Mouse (Mus musculus): Measurements from ENCODE around the gene B3glct. TPM values are rescaled to one million over a fixed set of nuclear protein-coding genes. Genes with fewer than 3 reads are reported as not detected.

The B3glct gene
- total RNA-seq, 4 experiments from 2014 or later: 27.9 to 40.0 (median 34.9) TPM

DNA sequence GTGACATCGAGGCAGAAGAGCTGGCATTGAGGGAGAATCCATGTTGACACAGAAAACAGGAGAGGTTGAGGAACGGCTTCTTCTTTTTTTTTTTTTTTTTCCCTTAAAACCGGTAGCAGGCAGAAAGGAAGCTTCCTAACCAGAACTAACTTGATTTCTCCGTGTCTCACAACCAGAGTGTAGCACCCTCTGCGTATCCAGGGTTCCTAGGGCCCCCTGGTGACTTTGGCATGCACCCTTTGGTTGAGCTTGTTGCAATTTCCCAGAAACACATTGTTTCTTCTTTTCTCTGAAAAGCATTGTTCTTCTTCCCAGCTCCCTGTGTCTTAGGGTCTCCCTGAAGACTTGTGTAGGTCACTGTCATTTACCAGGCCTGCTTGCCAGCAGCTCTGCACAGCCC is 73.8 kb downstream of the B3glct start:
- DNase-seq: no peak

DNA sequence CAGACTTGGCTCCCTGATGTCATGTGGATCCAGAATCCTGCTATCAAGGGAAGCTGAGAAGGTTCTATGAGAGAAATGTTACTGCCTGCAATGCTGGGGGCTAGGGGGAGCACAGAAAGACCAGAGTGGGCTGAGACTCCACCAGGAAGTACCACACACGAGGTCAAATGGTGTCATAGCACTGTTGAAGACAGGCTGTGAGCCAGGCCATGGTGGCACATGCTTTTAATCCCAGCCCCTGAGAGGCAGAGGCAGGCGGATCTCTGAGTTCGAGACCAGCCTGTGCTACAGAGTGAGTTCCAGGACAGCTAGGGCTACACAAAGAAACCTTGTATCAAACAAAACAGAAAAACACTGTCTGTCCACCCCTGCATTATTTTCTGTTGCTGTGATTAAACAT is 75.0 kb downstream of the B3glct start:
- DNase-seq: no peak

DNA sequence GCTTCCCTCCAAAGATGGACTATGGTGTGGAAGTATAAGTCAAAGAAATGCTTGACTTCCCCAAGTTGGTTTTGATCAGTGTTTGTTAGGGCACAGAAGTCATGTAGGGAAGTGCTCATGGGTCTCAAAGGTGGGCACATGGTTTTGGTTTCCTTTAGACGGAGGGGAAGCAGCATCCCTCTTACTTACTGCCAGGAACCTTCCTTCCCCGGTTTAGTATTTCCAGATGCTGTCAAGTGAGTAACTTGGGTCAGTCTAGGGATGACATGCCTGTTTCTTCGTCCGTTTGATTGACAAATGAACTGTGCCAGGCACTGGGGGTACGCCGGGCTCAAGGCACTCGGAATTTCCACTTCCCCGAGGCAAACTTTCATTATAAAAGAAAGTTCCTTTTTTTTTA is 89.1 kb downstream of the B3glct start:
- no peak for DNase-seq

DNA sequence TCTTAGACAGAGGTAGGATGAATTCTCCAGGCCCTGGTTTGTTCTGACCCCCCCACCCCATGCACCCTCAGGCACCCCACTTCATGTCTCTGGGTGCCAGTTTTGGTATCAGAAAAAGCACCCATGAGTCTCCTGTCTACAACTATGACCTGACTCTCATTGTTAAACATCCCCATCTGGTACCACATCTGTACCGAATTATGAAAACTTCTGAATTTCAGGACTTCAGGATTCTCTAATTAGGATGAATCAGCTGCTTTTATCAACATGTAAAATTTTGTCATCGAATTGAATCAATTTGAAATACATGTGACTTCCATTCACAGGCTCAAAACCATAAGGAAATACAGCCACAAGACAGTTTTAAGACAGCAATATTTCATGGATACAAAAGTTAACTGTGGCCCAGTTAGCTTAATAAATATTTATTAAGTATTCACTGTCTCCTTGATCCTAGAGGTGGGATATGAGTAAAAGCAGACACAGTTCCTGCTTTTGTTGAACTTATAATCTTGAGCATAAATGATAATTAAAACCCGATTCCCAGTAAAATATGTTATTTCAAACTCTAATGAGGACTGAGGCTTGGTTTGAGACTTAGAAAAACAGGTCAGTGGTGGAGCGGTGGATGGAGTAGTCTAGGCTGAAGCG is 89.7 kb downstream of the B3glct start:
- no peak for DNase-seq

DNA sequence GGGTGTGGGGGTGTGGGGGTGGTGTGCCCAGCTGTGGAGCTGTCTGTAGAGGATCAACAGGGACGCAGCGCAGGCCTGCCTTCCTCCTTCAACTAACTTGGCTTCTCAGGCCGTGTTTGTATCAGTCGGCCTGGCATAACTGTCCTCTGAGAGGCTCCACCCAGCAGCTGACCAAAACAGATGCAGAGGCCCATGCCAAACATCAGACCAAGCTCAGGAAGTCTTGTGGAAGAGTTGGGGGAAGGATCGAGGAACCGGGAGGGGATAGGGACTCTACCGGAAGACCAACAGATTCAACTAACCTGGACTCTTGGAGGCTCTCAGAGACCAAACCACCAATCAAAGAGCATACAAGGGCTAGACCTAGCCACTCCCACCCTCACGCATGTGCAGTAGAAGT is 91.6 kb downstream of the B3glct start:
- DNase-seq: no peak

DNA sequence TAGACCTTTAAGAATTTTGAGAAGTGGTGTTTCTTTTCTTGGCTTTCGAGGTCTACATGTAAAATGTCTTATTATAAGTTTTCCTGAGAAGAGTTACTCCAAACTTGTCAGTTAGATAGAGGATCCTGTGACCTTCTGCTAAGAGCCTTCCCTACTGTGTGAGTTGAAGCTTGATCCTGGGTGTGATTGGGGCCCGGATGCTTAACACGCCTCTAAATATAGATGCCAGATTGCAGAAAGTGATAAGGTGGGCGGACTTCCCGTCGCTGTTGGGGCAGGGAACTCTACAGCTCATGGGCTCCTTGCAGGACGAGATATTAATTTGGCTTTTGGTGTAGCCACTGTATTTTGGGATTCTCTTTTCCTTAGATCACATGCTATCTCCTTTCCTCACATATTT is 98.0 kb downstream of the B3glct start:
- no peak for DNase-seq

DNA sequence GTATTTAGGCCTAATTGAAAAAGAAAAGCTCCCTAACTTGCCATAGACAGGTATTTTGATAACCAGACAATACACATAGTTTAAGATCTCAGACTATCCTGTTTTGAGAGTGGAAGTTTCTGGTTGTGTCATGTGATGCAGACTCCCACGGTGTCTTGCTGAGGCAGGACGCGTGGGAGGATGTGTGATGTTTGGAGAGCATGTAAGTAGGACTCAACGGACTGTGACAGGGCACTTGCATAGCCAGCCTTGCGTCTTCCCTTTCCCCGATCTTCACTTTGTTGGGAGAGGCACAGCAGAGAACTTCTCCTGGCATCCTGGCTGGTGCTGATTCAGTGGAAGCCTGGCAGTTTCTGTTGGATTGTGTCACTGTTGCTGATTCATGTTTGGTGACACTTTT is 101.7 kb downstream of the B3glct start:
- DNase-seq: no peak

DNA sequence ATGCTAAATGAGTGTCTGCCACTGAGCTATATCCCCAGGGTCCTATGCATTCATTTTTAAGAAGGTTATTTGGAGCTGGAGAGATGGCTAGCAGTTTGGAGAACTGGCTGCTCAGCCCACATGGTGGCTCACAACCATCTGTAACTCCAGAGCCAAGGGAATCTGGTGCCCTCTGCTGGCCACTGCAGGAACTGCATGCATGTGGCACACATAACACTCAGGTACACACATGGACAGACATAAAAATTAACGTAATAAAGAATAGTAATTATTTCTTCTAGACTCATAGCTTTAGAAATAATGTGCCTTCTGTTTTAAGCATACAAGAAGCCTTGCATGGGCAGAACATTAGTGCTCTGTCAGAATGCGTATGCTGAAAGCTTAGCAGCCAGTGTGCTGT is 102.4 kb downstream of the B3glct start:
- no peak for DNase-seq

DNA sequence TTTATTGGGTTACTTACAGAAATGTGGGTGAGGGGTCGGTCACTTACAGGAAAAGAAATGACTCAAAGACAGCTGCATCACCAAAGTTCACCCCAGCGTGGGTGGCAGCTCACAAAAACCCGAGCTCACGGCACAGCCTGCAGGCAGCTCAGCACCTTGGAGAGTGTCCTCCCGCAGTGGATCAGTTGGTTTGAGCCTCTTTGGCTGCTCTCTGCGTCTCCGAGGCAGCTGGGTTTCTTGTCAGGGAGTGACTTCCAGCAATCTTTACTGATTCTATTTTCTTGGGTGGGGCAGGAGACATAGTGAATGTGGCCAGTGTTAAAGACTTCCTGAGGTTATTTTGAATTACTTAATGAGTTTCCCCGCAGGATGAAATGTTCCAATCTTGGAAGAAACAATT is 112.1 kb downstream of the B3glct start:
- no peak for DNase-seq

DNA sequence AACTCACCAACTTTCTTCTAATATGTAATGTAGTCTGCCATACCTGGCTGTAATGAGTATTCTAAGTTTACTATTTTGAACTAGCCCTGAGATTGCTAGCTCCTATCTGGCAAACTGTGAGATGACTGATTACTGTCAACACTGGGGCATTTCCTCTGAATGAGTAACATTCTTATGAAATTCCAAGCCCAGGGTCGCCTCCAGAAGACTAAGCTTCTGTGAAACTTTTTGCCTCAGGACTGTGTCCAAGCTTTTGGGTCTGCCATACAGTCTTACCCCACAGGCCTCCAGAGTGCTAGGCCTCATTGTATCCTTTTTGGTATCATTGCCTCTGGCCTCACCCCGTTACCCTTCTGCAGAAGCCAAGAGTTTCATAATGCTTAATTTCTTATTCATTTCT is 132.0 kb downstream of the B3glct start:
- peak; percentile 33 for DNase-seq

DNA sequence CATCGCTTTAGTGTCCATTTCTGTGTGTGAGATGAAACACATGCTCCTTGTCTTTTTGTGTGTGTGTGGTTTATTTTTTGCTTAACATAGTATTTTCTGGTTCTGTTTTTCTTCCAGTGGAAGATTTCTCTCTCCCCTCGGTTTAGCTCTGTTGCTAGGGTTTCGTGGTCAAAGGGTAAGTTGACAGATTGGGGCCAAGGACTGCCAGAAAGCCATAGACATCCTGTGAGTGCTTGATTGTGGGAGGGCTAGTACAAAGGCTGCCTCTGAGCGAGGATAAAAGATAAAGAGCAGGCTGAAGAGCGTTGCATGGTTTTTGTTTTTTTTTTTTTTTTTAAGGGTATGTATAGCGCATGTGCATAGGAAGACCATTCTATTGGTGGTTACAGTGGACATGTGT is 133.8 kb downstream of the B3glct start:
- DNase-seq: peak; percentile 57

Other genes with a start within 250 kb of the B3glct start
- not detected for gene Tex26, start 238.6 kb upstream of the B3glct start, total RNA-seq (2022)
- gene Wdr95, start 149.6 kb upstream of the B3glct start, total RNA-seq (2022): under 1 TPM in 1 of 4 experiments, not detected in 3; 0.11 TPM
- gene Hsph1, start 41.9 kb upstream of the B3glct start, total RNA-seq (2022): 100 to 1,000 TPM in 3 of 4 experiments, 10 to 100 TPM in 1; 95.3 to 315 (median 114) TPM

Data from adrenal gland, adult 8-10 months (tissue).